Mouse (Mus musculus) lung, embryonic 14.5 days (tissue): ENCODE results near the gene Swi5. TPM values are rescaled to one million over a fixed set of nuclear protein-coding genes. Genes with fewer than 3 reads are reported as not detected.

ENCODE experiments used
- ATAC-seq: fragments of 200-750 bp; cut with Nextera tagmentation; 2 replicates; pipeline ENCODE4 v1.8.0; 2017; ENCODE audit warnings: mild to moderate bottlenecking, moderate TSS enrichment, moderate library complexity; ENCODE audit not compliant: insufficient read depth
- DNase-seq: peaks from one replicate; pipeline ENCODE4 v3.0.0-alpha.2; 2015
- H3K27ac ChIP-seq: fragments of 300-500 bp; sonication (generic); 2 replicates; pipeline ENCODE4 v1.5.1; 2014; ENCODE audit warnings: low read depth, mild to moderate bottlenecking, moderate library complexity
- H3K27me3 ChIP-seq: fragments of 300-500 bp; sonication (generic); 2 replicates; pipeline ENCODE4 v1.6.1; 2014; ENCODE audit warnings: low read length, control low read depth; ENCODE audit not compliant: insufficient read depth
- H3K36me3 ChIP-seq: fragments of 300-500 bp; sonication (generic); 2 replicates; pipeline ENCODE4 v1.6.1; 2014; ENCODE audit warnings: control low read depth; ENCODE audit not compliant: insufficient read depth
- H3K4me1 ChIP-seq: fragments of 300-500 bp; sonication (generic); 2 replicates; pipeline ENCODE4 v1.6.1; 2014; ENCODE audit warnings: antibody characterized with exemption, control low read depth; ENCODE audit not compliant: insufficient read depth
- H3K4me2 ChIP-seq: fragments of 300-500 bp; sonication (generic); 2 replicates; pipeline ENCODE4 v1.6.1; 2014; ENCODE audit warnings: mild to moderate bottlenecking
- H3K4me3 ChIP-seq: fragments of 300-500 bp; sonication (generic); 2 replicates; pipeline ENCODE4 v1.5.1; 2014; ENCODE audit warnings: low read depth, low read length
- H3K9ac ChIP-seq: fragments of 300-500 bp; sonication (generic); 2 replicates; pipeline ENCODE4 v1.6.1; 2014
- H3K9me3 ChIP-seq: fragments of 300-500 bp; sonication (generic); 2 replicates; pipeline ENCODE4 v1.6.1; 2016; ENCODE audit warnings: low read depth, low read length, control low read depth
- CTCF ChIP-seq: IDR thresholded peaks from 2 replicates; pipeline ENCODE4 v1.5.1; 2016; ENCODE audit warnings: antibody characterized with exemption, low read depth
- WGBS: fragments of 180-500 bp; shearing (Covaris S2); extraction: QIAGEN DNeasy Blood & Tissue Kit; methylation state at CpG from one replicate; pipeline ENCODE4 v1.1.7; 2014; 5-methylcytosine and 5-hydroxymethylcytosine counted together
- polyA plus RNA-seq: library from polyadenylated mRNA; unstranded; fragments of >200 nt; fragmentation: Nextera tagmentation; extraction: Ambion mirVana; gene quantifications from 2 replicates; pipeline ENCODE4 v1.2.1, GENCODE M21; 2014

The Swi5 gene
- polyA plus RNA-seq, 1 experiment from 2014 or later: 205 TPM

DNA sequence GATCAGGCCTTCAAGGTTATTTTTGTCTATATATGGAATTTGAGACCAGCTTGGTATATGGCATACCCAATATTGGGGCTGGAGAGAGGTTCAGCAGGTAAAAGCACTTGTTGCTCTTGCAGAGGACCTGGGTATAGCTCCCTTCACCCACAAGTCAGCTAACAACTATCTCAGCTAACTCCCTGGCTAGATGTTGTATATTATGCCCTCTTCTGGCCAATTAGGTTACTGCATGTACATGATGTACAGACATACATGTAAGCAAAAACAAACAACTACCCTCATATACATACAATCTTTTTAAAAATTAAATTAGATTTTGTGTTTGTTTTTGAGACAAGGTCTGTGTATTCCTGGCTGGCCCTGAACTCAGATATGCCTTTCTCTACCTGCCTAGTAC, 1.7 kb upstream of the Swi5 start:
- H3K4me1 ChIP-seq: peaks cover 7% of the 10 kb centered on the region
- TF ChIP-seq CTCF: peak; percentile 65
- DNase-seq (peak; percentile 80), ATAC-seq (no peak)
- peak overlapping the region; percentile 73 for H3K4me2 ChIP-seq
- H3K27me3 ChIP-seq: no peaks in the 10 kb centered on the region
- no peaks in the 10 kb centered on the region for H3K9me3 ChIP-seq
- no peak overlapping the region for H3K9ac ChIP-seq
- no peak overlapping the region for H3K27ac ChIP-seq
- peaks cover 41% of the 10 kb centered on the region for H3K36me3 ChIP-seq
- H3K4me3 ChIP-seq: peak overlapping the region; percentile 82

DNA sequence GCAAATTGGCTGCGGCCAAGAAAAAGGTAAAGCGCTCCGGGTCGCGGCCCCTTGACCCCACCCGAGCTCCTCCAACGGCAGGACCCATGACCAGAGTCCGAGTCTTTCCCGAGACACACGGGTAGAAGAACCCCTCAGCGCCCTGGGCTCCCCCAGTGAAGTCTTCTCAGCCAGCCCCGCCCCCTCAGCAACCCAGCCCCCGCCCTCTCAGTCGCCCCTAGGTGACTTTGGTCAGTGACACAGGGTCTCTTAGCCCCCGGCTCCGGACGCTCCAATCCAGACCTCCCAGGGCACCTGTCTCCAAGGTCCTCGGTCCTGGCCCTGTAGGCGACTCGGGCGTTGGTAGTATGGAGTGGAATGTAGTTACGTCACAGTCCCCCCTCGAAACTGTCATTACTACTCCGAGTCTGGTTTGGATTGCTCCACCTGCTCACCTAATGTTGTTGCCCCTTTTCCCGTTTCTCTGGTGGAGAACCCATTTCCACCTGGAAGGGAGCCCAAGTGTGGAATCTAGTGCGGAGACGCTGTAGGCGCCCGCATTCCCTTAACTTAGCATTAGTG, 576 bp upstream of the Swi5 start:
- DNase-seq: peak; percentile 65
- H3K27ac ChIP-seq: peak overlapping the region; percentile 48
- peak; percentile 67 for ATAC-seq

DNA sequence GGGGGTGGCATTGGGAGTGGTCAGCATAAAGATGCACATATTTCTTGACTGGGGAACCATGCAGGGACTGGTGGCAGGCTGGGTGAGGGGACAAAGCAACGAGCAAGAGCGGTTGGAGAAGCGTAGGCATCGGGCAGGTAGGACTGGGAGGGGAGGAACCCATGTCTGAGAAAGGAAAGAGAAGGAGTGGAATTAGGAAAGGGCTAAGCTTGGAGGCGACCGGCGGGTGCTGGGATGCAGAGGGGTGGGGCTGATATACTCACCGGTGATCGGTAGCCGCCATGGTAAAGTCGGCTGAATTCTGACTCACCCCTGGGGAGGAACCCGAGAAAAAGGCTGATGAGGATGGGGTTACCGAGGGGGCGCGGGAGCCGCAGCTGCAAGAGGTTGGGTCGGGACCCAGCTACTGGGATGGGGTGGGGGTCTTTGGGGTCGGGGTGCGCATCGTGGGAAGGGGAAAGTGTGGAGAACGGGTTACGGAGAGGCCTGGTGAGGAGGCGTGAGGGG, 488 bp downstream of the Swi5 start, which contains the start of gene Golga2:
Gene Golga2 (plus strand): TSS at position 51 of the 507 bp plus-strand sequence.
- Histone ChIP-seq H3K4me3 (peak within 1 kb of the TSS; percentile 82), H3K27ac (peak within 1 kb of the TSS; percentile 75), H3K4me1 (peaks cover 7% of the 10 kb centered on the region), H3K27me3 (no peaks in the 10 kb centered on the region), H3K36me3 (peaks cover 40% of the 10 kb centered on the region), H3K4me2 (peak within 1 kb of the TSS; percentile 84), H3K9ac (peak within 1 kb of the TSS; percentile 91), H3K9me3 (no peaks in the 10 kb centered on the region)
- ATAC-seq (peak; percentile 6), DNase-seq (no peak)
- under 1% methylated on average over 23 of the region's 23 CpGs for WGBS
- TF ChIP-seq CTCF: no peak

More for the DNA sequence above, 576 bp upstream of the Swi5 start:
- WGBS: under 1% methylated on average over 29 of the region's 29 CpGs
- H3K4me3 ChIP-seq: peak overlapping the region; percentile 82
- peaks cover 41% of the 10 kb centered on the region for H3K36me3 ChIP-seq
- H3K9ac ChIP-seq: peak overlapping the region; percentile 70
- peak overlapping the region; percentile 73 for H3K4me2 ChIP-seq
- H3K9me3 ChIP-seq: no peaks in the 10 kb centered on the region
- TF ChIP-seq CTCF: no peak
- no peaks in the 10 kb centered on the region for H3K27me3 ChIP-seq
- peaks cover 7% of the 10 kb centered on the region for H3K4me1 ChIP-seq

DNA sequence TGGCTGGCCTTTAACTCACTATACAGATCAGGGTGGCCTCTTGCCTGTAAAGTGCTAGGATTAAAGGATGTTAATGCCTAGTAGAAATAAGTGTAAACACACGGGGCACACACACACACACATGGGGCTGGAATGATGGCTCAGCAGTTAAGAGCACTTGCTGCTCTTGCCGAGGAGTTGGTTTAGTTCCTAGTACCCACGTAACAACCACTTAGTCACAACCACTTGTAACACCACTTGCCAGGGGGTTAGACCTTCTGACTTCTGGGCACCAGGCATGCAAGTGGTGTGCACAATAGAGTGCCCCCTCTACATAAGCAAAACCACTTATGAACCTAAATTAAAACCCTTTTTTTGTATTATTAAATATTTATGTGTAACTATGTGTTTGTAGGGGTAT, 3.9 kb downstream of the Swi5 start:
- no peak overlapping the region for H3K27ac ChIP-seq
- no peak for TF ChIP-seq CTCF
- no peaks in the 10 kb centered on the region for H3K27me3 ChIP-seq
- WGBS: 73% methylated on average over 3 of the region's 3 CpGs
- ATAC-seq (no peak), DNase-seq (no peak)
- H3K9ac ChIP-seq: no peak overlapping the region
- H3K4me3 ChIP-seq: no peak overlapping the region
- peaks cover 4% of the 10 kb centered on the region for H3K4me1 ChIP-seq
- H3K36me3 ChIP-seq: peaks cover 63% of the 10 kb centered on the region
- H3K9me3 ChIP-seq: no peaks in the 10 kb centered on the region
- H3K4me2 ChIP-seq: no peak overlapping the region

DNA sequence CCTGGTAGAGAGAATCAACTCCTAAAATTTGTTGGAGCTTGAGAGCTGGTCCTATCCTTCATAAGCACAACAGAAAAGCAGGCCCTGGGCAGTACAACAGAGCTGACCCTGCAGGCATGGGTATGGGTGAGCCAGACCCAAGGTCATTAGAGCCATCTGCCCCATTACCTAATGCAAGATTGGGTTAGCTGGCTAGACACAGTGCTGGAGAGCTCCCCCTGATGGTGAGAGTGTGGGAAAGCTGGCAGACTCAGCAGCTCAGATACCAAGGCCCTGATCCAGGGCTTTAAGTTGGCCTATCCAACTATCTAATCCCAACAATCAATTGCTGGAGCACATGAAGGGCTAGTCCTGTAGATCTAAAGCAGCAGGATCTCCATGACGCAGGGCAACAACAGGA, 5.1 kb downstream of the Swi5 start:
- H3K9me3 ChIP-seq: no peaks in the 10 kb centered on the region
- H3K27ac ChIP-seq: no peak overlapping the region
- H3K4me1 ChIP-seq: peaks cover 4% of the 10 kb centered on the region
- H3K4me2 ChIP-seq: no peak overlapping the region
- peak; percentile 73 for TF ChIP-seq CTCF
- 87% methylated on average over 1 of the region's 1 CpGs for WGBS
- peaks cover 76% of the 10 kb centered on the region for H3K36me3 ChIP-seq
- H3K4me3 ChIP-seq: no peak overlapping the region
- ATAC-seq: no peak; the same call in 1 of the 2 replicates
- DNase-seq: peak; percentile 70
- H3K9ac ChIP-seq: no peak overlapping the region
- no peaks in the 10 kb centered on the region for H3K27me3 ChIP-seq

DNA sequence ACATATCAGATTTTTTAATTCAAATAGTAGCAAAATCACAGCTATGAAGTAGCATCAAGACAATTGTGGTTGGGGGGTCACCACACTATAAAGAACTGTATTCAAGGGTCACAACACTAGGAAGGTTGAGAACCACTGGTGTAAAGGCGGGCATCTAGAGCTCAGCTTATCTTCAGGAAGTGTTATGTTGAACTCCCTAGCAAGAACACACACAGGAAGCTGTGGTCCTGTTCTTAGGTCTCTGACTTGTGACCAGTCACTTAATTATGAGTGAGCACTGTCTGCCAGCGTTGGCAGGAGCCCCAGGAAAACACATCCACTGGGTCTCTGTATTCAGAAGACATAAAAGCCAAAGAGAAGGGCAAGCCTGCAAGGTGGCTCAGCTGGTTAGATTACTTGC, 5.6 kb downstream of the Swi5 start:
- ATAC-seq (no peak), DNase-seq (no peak)
- Histone ChIP-seq H3K4me3 (no peak overlapping the region), H3K9ac (no peak overlapping the region), H3K4me2 (no peak overlapping the region), H3K27me3 (no peaks in the 10 kb centered on the region), H3K27ac (no peak overlapping the region), H3K9me3 (no peaks in the 10 kb centered on the region), H3K4me1 (peaks cover 4% of the 10 kb centered on the region), H3K36me3 (peaks cover 80% of the 10 kb centered on the region)
- no peak for TF ChIP-seq CTCF
- WGBS: 88% methylated on average over 2 of the region's 2 CpGs

DNA sequence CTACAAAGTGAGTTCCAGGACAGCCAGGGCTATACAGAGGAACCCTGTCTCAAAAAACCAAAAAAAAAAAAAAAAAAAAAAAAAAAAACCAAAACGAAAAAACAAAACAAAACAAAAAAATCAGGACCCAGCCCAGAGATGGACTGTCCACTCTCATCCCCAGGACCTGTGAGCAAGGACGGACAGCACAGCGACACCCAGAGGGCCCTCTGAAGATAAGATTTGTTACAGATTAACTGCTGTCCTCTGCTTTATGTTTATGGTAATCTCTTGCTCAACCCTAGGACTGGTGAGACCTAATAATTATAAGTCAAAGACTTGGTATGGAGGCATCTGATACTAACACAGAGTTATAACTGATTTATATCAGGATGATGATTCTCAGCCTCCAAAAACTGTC, 12.1 kb downstream of the Swi5 start:
- no peak overlapping the region for H3K4me2 ChIP-seq
- no peaks in the 10 kb centered on the region for H3K4me1 ChIP-seq
- 65% methylated on average over 3 of the region's 3 CpGs for WGBS
- no peak overlapping the region for H3K4me3 ChIP-seq
- no peak for TF ChIP-seq CTCF
- no peaks in the 10 kb centered on the region for H3K9me3 ChIP-seq
- ATAC-seq (no peak; the same call in 1 of the 2 replicates), DNase-seq (no peak)
- no peak overlapping the region for H3K27ac ChIP-seq
- peaks cover 37% of the 10 kb centered on the region for H3K36me3 ChIP-seq
- H3K9ac ChIP-seq: no peak overlapping the region
- no peaks in the 10 kb centered on the region for H3K27me3 ChIP-seq

DNA sequence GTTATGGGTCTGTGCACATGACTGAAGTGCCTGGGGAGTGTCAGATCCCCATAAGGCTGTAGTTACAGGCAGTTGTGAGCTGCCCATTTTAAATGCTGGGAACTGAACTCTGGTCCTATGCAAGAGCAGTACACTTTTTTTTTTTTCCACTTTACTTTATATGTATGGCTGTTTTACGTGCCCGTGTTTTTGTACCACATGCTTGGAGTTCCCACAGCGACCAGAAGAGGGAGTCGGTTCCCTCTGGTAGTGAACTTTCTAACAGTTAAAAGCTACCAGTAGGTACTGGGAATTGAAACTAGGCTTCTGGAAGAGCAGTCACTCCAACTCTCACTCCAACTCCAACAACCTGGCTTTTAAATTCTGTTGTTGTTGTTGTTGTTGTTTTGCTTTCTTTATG, 27.2 kb downstream of the Swi5 start:
- H3K27me3 ChIP-seq: no peaks in the 10 kb centered on the region
- peak overlapping the region; percentile 72 for H3K4me2 ChIP-seq
- H3K4me1 ChIP-seq: no peaks in the 10 kb centered on the region
- DNase-seq (peak; percentile 66), ATAC-seq (no peak)
- peaks cover 28% of the 10 kb centered on the region for H3K36me3 ChIP-seq
- WGBS: 27% methylated on average over 4 of the region's 4 CpGs
- H3K27ac ChIP-seq: no peak overlapping the region
- TF ChIP-seq CTCF: peak; percentile 54
- no peak overlapping the region for H3K4me3 ChIP-seq
- H3K9ac ChIP-seq: no peak overlapping the region
- H3K9me3 ChIP-seq: no peaks in the 10 kb centered on the region
